Mouse (Mus musculus): Measurements from ENCODE around the gene Gm4707. TPM values are rescaled to one million over a fixed set of nuclear protein-coding genes. Genes with fewer than 3 reads are reported as not detected.
"Not testable (repeated sequence)": the region's sequence is repeated elsewhere in the genome, so short reads cannot be mapped to it uniquely, and the experiment has no call there.

The Gm4707 gene
- total RNA-seq, 1 experiment from 2014 or later, result 17.0 TPM

DNA sequence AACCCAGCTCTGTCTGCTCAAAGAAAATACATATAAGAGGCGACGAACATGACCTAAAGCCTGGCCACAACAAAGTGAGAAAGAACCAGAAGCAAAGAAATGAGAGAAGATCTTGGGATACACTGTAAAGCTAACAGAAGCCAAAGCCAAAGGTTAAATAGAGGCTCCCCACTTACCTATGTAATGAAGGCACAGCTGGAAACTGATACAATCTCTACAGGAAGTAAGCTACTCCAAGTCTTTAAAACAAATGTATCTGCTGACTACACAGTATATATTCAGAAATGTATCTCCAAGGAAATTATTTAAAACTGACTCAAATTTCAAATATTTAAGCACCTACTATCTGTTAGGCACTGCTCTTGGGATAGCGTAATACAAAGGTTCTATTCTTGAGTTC, 594 bp upstream of the Gm4707 start:
- ATAC-seq (replicated peaks; ENCODE audit: insufficient number of reproducible peaks, low FRiP score, low TSS enrichment, poor library complexity, severe bottlenecking), result no peak

DNA sequence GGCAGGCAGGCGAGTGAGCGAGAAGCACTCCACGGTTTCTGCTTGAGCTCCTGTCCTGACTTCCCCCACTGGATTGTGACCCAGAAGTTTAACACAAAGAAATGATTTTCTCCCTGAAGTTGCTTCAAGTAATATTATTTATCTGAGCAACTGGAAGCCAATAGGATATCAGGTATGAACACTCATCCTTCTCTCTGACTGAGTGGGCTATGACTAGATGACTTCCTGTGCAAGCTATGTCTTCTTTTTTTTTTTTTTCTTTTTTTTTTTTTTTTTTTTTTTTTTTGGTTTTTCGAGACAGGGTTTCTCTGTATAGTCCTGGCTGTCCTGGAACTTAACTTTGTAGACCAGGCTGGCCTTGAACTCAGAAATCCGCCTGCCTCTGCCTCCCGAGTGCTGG, 2.4 kb downstream of the Gm4707 start:
- not testable (repeated sequence) for ATAC-seq (replicated peaks; ENCODE audit: insufficient number of reproducible peaks, low FRiP score, low TSS enrichment, poor library complexity, severe bottlenecking)

DNA sequence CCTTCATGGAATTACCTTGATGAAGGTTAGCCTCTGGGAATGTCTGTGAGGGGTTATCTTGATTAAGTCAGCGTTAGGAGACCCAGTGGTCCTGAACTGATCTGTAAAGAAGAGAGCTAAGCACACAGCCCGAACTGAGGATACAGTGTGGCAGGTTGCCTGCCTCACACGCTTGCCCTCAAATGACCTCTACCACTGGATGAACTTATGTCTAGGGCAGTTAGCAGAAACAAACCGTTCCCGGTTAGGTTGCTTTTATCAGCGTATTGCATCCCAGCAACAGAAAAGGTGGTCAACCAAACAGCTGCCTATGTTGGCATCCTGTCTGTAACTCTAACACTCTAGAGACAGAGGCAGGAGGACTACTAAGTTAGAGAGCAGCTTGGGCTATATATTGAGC, 14.5 kb downstream of the Gm4707 start:
- no peak for ATAC-seq (replicated peaks; ENCODE audit: insufficient number of reproducible peaks, low FRiP score, low TSS enrichment, poor library complexity, severe bottlenecking)

DNA sequence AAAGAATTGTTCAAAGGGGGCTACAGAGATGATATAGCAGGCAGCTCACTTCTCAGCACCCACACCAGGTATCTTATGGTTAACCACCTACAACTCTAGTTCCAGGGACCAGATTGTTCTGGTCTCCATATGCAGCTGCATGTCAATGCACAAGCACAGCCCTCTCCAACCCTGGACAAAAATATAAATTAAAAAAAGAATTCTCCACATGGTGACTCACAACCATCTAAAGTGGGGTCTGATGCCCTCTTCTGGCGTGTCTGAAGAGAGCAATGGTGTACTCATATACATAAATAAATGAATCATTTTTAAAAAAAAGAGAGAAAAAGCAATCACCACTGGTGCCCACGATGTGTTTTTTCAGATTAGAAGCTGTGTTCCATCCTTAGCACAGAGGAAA, 15.0 kb downstream of the Gm4707 start:
- ATAC-seq (replicated peaks; ENCODE audit: insufficient number of reproducible peaks, low FRiP score, low TSS enrichment, poor library complexity, severe bottlenecking), result no peak

DNA sequence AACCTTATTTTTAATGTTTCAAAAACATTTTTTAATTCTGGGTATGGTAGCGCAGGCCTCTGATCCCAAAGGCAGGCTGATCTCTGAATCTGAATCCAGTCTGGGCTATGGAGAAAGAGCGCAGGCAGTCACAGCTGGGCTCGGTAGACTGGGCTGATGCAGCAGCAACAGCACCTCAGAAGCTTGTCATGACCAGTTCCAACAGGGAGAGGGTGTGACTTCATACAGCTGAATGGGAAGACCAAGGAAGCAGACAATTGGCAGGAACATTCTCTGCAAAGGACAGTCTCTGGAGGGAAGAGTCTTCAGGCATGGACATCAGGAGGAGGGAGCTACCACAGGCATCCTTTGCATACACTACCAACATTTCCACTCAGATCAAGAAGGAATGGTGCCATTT, 15.6 kb downstream of the Gm4707 start:
- ATAC-seq (replicated peaks; ENCODE audit: insufficient number of reproducible peaks, low FRiP score, low TSS enrichment, poor library complexity, severe bottlenecking), result no peak

DNA sequence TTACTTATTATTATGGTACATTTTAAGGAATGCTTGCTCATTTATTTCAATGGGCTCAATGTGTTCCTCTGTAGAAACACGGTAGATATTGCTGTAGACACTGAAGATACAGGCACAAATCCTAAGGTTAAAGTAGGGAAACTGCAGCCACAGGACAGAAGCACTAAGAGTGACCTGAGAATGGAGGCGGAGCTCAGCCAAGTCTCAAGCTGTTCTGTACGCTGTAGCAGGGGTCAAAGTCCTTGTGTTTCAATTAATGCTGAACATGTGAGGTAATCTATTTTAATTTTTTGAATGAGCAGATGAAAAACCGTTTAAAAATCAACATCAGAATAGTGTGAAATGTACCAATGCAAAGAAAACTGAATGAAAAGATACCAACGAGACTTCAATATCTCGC, 16.4 kb downstream of the Gm4707 start:
- ATAC-seq (replicated peaks; ENCODE audit: insufficient number of reproducible peaks, low FRiP score, low TSS enrichment, poor library complexity, severe bottlenecking), result no peak

DNA sequence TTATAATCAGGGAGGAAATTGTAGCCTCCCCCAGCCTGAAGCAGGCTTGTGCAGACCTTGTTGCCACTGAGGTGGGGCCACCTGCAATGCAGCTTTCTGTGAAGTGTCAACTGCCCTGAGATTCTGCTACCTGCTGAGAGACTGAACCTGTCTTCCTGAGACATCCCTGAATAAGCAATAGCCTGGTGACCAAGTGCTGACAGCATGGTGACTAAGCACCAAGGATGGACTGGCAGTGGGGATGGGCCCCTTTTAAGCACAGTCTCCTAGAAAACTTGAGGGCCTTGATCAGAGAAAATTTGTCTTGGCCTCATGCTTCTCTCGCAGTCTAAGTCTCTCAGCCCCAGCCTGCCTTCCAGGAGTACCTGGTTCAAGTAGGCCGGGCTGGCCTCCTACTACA, 37.2 kb downstream of the Gm4707 start:
- ATAC-seq (replicated peaks; ENCODE audit: insufficient number of reproducible peaks, low FRiP score, low TSS enrichment, poor library complexity, severe bottlenecking), result not testable (repeated sequence)

DNA sequence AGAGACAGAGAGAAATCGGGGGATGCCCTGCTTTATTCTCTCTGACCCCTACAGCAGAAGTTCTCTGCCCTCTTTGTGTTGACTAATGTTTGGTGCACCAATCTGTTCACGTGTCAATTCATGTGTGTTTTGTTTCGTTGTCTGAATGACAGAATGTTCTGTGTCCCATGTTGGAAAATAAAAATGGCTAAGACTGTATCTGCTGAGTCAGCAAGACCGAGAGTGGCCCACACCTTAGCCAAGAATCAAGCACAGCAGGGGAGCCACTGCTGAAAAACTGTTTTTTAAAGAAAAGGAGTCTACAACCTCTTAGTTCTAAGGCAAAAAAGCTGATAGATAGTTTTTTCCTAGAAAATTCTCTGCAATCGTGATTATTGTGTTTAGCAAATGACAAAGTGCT, 40.3 kb downstream of the Gm4707 start:
- not testable (repeated sequence) for ATAC-seq (replicated peaks; ENCODE audit: insufficient number of reproducible peaks, low FRiP score, low TSS enrichment, poor library complexity, severe bottlenecking)

DNA sequence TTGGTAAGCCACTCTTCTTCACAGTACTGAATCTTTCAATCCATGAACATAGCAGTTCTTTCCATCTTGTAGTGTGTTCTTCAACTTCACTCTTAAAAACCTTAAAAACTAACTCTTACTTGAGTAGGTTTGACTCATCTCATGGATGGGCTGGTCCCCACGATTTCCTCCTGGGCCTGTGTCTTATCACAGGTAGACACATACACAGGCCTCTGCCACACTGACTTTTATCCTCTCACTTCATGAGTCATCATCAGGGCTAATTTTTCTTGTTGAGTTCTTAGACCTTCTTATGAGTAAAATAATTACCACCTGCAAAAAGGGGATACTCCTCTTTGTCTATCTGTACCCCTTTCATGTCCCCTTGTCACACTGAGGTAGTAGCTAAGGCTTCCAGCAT, 42.7 kb downstream of the Gm4707 start:
- ATAC-seq (replicated peaks; ENCODE audit: insufficient number of reproducible peaks, low FRiP score, low TSS enrichment, poor library complexity, severe bottlenecking), result no peak

Other genes starting within 250 kb of the Gm4707 start
- gene Emilin2, start 147.9 kb downstream of the Gm4707 start, total RNA-seq (2017), result 184 to 329 TPM (median 319 TPM) in 3 replicates
- gene Smchd1, start 15.4 kb upstream of the Gm4707 start, total RNA-seq (2017), result 196 to 255 TPM (median 202 TPM) in 3 replicates
- 27.2 to 27.7 TPM (median 27.3 TPM) in 3 replicates for gene Ndc80, start 66.9 kb upstream of the Gm4707 start, total RNA-seq (2017)
- 1.4 TPM in 1 of 3 replicates, not detected in the others for gene Spdya, start 92.1 kb upstream of the Gm4707 start, total RNA-seq (2017)
- 148 to 191 TPM (median 165 TPM) in 3 replicates for gene Wdr43, start 156.0 kb upstream of the Gm4707 start, total RNA-seq (2017)
- not detected in 3 replicates for gene Togaram2, start 213.3 kb upstream of the Gm4707 start, total RNA-seq (2017)

Data from monocyte, adult 5-6 weeks (primary cell).